Mouse (Mus musculus): ENCODE data around the gene Qrfp. TPM values are rescaled to one million over a fixed set of nuclear protein-coding genes. Genes with fewer than 3 reads are reported as not detected.
A peak's percentile ranks its signal among the peaks of the same experiment; 100 is the strongest.

The Qrfp gene
- polyA plus RNA-seq, 1 experiment from 2014 or later = 0.04 TPM

GRCm38 (mm10) chr2:31846692-31847660, 36.6 kb upstream of the Qrfp start:
- DNase-seq (ENCODE audit: low spot score) (no peak), ATAC-seq (no peak)
- H3K4me2 ChIP-seq (replicated peaks; ENCODE audit: low read depth, low read length) = peak overlapping the region; percentile 79
- H3K36me3 ChIP-seq (ENCODE audit: insufficient read depth, low read length) = no peaks in the 10 kb centered on the region
- H3K27me3 ChIP-seq (replicated peaks; ENCODE audit: insufficient read depth, low read length) = peaks cover 40% of the 10 kb centered on the region
- H3K4me3 ChIP-seq (ENCODE audit: low read depth, low read length) = peak overlapping the region; percentile 48
- no peak overlapping the region for H3K9ac ChIP-seq (replicated peaks; ENCODE audit: low read depth)
- TF ChIP-seq EP300 (IDR thresholded peaks at IDR 0.05) (no peak), CTCF (IDR thresholded peaks at IDR 0.05) (no peak)
- H3K4me1 ChIP-seq (ENCODE audit: insufficient read depth, low read depth, low read length) = peaks cover 10% of the 10 kb centered on the region; the same call in 1 of the 2 replicates
- 5% methylated on average over 31 of the region's 35 CpGs for WGBS
- H3K9me3 ChIP-seq (ENCODE audit: low read length) = no peaks in the 10 kb centered on the region
- no peak overlapping the region for H3K27ac ChIP-seq (ENCODE audit: low read length)

- no peak for DNase-seq (ENCODE audit: low spot score)
- Histone ChIP-seq H3K27ac (ENCODE audit: low read length) (no peak within 1 kb of the TSS), H3K36me3 (ENCODE audit: insufficient read depth, low read length) (no peaks in the 10 kb centered on the region), H3K9ac (replicated peaks; ENCODE audit: low read depth) (no peak within 1 kb of the TSS), H3K4me2 (replicated peaks; ENCODE audit: low read depth, low read length) (peak within 1 kb of the TSS; percentile 79), H3K9me3 (ENCODE audit: low read length) (no peaks in the 10 kb centered on the region), H3K27me3 (replicated peaks; ENCODE audit: insufficient read depth, low read length) (peaks cover 42% of the 10 kb centered on the region), H3K4me1 (ENCODE audit: insufficient read depth, low read depth, low read length) (peaks cover 10% of the 10 kb centered on the region; the same call in 1 of the 2 replicates), H3K4me3 (ENCODE audit: low read depth, low read length) (peak within 1 kb of the TSS; percentile 48)
- ATAC-seq = no peak
- TF ChIP-seq EP300 (IDR thresholded peaks at IDR 0.05) = no peak
- TF ChIP-seq CTCF (IDR thresholded peaks at IDR 0.05) = no peak
- 1% methylated on average over 56 of the region's 88 CpGs for WGBS
Observed at GRCm38 (mm10) chr2:31845896-31846691, 35.7 kb upstream of the Qrfp start, which contains the start of gene Fibcd1. TSS of gene Fibcd1 (minus strand) at chr2:31846005.

GRCm38 (mm10) chr2:31845512-31845895, 35.1 kb upstream of the Qrfp start:
- peaks cover 42% of the 10 kb centered on the region for H3K27me3 ChIP-seq (replicated peaks; ENCODE audit: insufficient read depth, low read length)
- H3K4me2 ChIP-seq (replicated peaks; ENCODE audit: low read depth, low read length) = peak overlapping the region; percentile 79
- peaks cover 10% of the 10 kb centered on the region; the same call in 1 of the 2 replicates for H3K4me1 ChIP-seq (ENCODE audit: insufficient read depth, low read depth, low read length)
- ATAC-seq (no peak), DNase-seq (ENCODE audit: low spot score) (no peak)
- H3K9ac ChIP-seq (replicated peaks; ENCODE audit: low read depth) = no peak overlapping the region
- H3K27ac ChIP-seq (ENCODE audit: low read length) = no peak overlapping the region
- no peaks in the 10 kb centered on the region for H3K9me3 ChIP-seq (ENCODE audit: low read length)
- no peak for TF ChIP-seq CTCF (IDR thresholded peaks at IDR 0.05)
- no peak for TF ChIP-seq EP300 (IDR thresholded peaks at IDR 0.05)
- H3K36me3 ChIP-seq (ENCODE audit: insufficient read depth, low read length) = no peaks in the 10 kb centered on the region
- peak overlapping the region; percentile 48 for H3K4me3 ChIP-seq (ENCODE audit: low read depth, low read length)
- 6% methylated on average over 26 of the region's 26 CpGs for WGBS

GRCm38 (mm10) chr2:31844729-31845136, 34.4 kb upstream of the Qrfp start:
- Histone ChIP-seq H3K27ac (ENCODE audit: low read length) (no peak overlapping the region), H3K9me3 (ENCODE audit: low read length) (no peaks in the 10 kb centered on the region), H3K4me2 (replicated peaks; ENCODE audit: low read depth, low read length) (no peak overlapping the region), H3K27me3 (replicated peaks; ENCODE audit: insufficient read depth, low read length) (peaks cover 42% of the 10 kb centered on the region), H3K9ac (replicated peaks; ENCODE audit: low read depth) (no peak overlapping the region), H3K4me3 (ENCODE audit: low read depth, low read length) (no peak overlapping the region), H3K4me1 (ENCODE audit: insufficient read depth, low read depth, low read length) (peaks cover 10% of the 10 kb centered on the region; the same call in 1 of the 2 replicates), H3K36me3 (ENCODE audit: insufficient read depth, low read length) (no peaks in the 10 kb centered on the region)
- no peak for TF ChIP-seq EP300 (IDR thresholded peaks at IDR 0.05)
- ATAC-seq (peak; percentile 38; the same call in 1 of the 2 replicates), DNase-seq (ENCODE audit: low spot score) (no peak)
- WGBS = 5% methylated on average over 10 of the region's 10 CpGs

GRCm38 (mm10) chr2:31838868-31839267, 28.5 kb upstream of the Qrfp start:
- WGBS = 67% methylated on average over 1 of the region's 1 CpGs
- H3K27me3 ChIP-seq (replicated peaks; ENCODE audit: insufficient read depth, low read length) = peaks cover 8% of the 10 kb centered on the region; the same call in 1 of the 2 replicates
- H3K36me3 ChIP-seq (ENCODE audit: insufficient read depth, low read length) = no peaks in the 10 kb centered on the region
- no peaks in the 10 kb centered on the region for H3K9me3 ChIP-seq (ENCODE audit: low read length)
- DNase-seq (ENCODE audit: low spot score) (no peak), ATAC-seq (no peak)
- no peaks in the 10 kb centered on the region for H3K4me1 ChIP-seq (ENCODE audit: insufficient read depth, low read depth, low read length)
- TF ChIP-seq CTCF (IDR thresholded peaks at IDR 0.05) (no peak), EP300 (IDR thresholded peaks at IDR 0.05) (no peak)
- no peak overlapping the region for H3K27ac ChIP-seq (ENCODE audit: low read length)
- no peak overlapping the region for H3K9ac ChIP-seq (replicated peaks; ENCODE audit: low read depth)
- no peak overlapping the region for H3K4me2 ChIP-seq (replicated peaks; ENCODE audit: low read depth, low read length)
- no peak overlapping the region for H3K4me3 ChIP-seq (ENCODE audit: low read depth, low read length)

- H3K4me1 ChIP-seq (ENCODE audit: insufficient read depth, low read depth, low read length) = no peaks in the 10 kb centered on the region
- DNase-seq (ENCODE audit: low spot score) (no peak), ATAC-seq (no peak)
- H3K4me2 ChIP-seq (replicated peaks; ENCODE audit: low read depth, low read length) = no peak overlapping the region
- 0 out of 2 replicates have a peak, but pooled peaks cover 2% of the 10 kb centered on the region for H3K27me3 ChIP-seq (replicated peaks; ENCODE audit: insufficient read depth, low read length)
- TF ChIP-seq EP300 (IDR thresholded peaks at IDR 0.05) = no peak
- TF ChIP-seq CTCF (IDR thresholded peaks at IDR 0.05) = no peak
- H3K9ac ChIP-seq (replicated peaks; ENCODE audit: low read depth) = no peak overlapping the region
- no peaks in the 10 kb centered on the region for H3K36me3 ChIP-seq (ENCODE audit: insufficient read depth, low read length)
- WGBS = 26% methylated on average over 6 of the region's 6 CpGs
- no peak overlapping the region for H3K4me3 ChIP-seq (ENCODE audit: low read depth, low read length)
- no peak overlapping the region for H3K27ac ChIP-seq (ENCODE audit: low read length)
- no peaks in the 10 kb centered on the region for H3K9me3 ChIP-seq (ENCODE audit: low read length)
Observed at GRCm38 (mm10) chr2:31836985-31837384, 26.6 kb upstream of the Qrfp start.

Data from lung, postnatal 0 days (tissue).